Mouse (Mus musculus): ENCODE results near the gene Actr2. TPM values are rescaled to one million over a fixed set of nuclear protein-coding genes. Genes with fewer than 3 reads are reported as not detected.

The Actr2 gene
- polyA plus RNA-seq, 1 experiment = 11.3 TPM

- Histone ChIP-seq H3K36me3 (ENCODE audit: control insufficient read depth, insufficient read depth, low read length) (no peaks in the 10 kb centered on the region), H3K27me3 (ENCODE audit: control insufficient read depth, insufficient read depth, low read length) (no peaks in the 10 kb centered on the region)
- TF ChIP-seq POLR2A (IDR thresholded peaks at IDR 0.05; ENCODE audit: control insufficient read depth, low read depth, low read length) (no peak), CTCF (IDR thresholded peaks at IDR 0.05; ENCODE audit: control insufficient read depth, insufficient read depth, insufficient replicate concordance, low read depth, low read length) (no peak)
Measured at GRCm38 (mm10) chr11:20116030-20116551, 3.4 kb upstream of the Actr2 start.

DNA sequence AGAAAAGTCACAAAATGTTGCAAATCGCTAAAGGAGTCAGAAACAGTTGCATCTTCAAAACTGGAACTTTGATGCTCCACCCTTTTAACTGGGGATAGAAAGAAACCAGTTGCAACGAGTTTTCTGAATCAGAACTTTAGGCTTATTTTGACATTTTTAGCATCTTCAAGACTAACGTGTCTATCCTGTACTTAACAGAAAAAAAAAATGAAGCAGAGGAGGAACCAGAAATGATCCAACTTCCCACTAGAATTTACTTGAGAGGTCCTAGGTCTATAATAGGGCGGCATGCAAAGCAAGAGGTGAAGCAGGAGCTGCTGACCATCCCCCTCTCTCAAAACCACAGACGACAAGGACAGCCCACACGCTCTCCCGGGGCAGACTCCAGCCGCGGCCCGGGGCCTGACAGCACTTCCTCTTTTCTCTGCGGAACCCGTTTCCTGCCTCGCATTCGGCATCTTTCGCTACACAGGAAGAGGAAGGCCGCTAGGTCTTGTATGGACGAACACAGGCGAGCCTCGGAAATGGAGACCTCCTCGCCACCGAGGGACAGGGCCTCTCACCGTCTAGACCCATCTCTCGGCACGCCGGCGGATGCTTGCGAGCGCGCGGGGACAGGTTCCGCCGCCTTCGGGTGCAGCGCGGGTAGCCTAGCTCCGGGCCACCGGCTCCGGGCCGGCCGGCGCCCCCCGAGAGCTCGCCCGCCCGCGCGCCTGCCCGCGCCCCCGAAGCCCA, 540 bp downstream of the Actr2 start:
- Histone ChIP-seq H3K4me3 (ENCODE audit: control insufficient read depth, low read depth, low read length) (peak overlapping the region; percentile 98), H3K36me3 (ENCODE audit: control insufficient read depth, insufficient read depth, low read length) (no peaks in the 10 kb centered on the region)
- TF ChIP-seq CTCF (IDR thresholded peaks at IDR 0.05; ENCODE audit: control insufficient read depth, insufficient read depth, insufficient replicate concordance, low read depth, low read length) (no peak), POLR2A (IDR thresholded peaks at IDR 0.05; ENCODE audit: control insufficient read depth, low read depth, low read length) (0 out of 2 replicates have a peak, but pooled peaks have one; percentile 1)

More at GRCm38 (mm10) chr11:20116030-20116551, 3.4 kb upstream of the Actr2 start:
- H3K4me1 ChIP-seq (ENCODE audit: control insufficient read depth, insufficient read depth, low read length) = peaks cover 2% of the 10 kb centered on the region
- H3K27ac ChIP-seq (ENCODE audit: control insufficient read depth, insufficient read depth, low read depth, low read length) = no peak overlapping the region
- H3K4me3 ChIP-seq (ENCODE audit: control insufficient read depth, low read depth, low read length) = no peak overlapping the region

DNA sequence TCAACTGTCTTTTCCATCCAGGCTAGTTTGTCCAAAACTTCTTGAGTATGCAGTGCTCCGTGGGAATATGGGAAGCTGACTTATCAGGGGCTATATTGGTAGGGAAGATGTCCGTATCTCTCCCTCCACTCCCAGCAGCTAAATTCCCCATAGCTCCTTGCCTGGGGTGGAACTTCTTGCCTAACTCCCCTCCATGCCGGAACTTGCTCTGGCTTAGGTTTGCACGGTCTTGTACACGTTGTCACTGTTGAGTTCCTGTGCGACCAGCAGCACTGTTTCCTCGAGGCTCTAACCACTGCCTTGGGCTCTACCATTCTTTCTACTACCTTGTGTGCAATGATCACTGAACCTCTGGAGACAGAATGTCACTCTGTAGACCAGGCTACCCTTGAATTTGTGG, 4.6 kb downstream of the Actr2 start:
- no peaks in the 10 kb centered on the region for H3K27me3 ChIP-seq (ENCODE audit: control insufficient read depth, insufficient read depth, low read length)
- no peak overlapping the region for H3K4me3 ChIP-seq (ENCODE audit: control insufficient read depth, low read depth, low read length)
- H3K27ac ChIP-seq (ENCODE audit: control insufficient read depth, insufficient read depth, low read depth, low read length) = no peak overlapping the region
- H3K36me3 ChIP-seq (ENCODE audit: control insufficient read depth, insufficient read depth, low read length) = no peaks in the 10 kb centered on the region
- H3K4me1 ChIP-seq (ENCODE audit: control insufficient read depth, insufficient read depth, low read length) = no peaks in the 10 kb centered on the region; the same call in 1 of the 2 replicates
- TF ChIP-seq POLR2A (IDR thresholded peaks at IDR 0.05; ENCODE audit: control insufficient read depth, low read depth, low read length) (no peak), CTCF (IDR thresholded peaks at IDR 0.05; ENCODE audit: control insufficient read depth, insufficient read depth, insufficient replicate concordance, low read depth, low read length) (no peak)

More for the DNA sequence above, 540 bp downstream of the Actr2 start:
- H3K4me1 ChIP-seq (ENCODE audit: control insufficient read depth, insufficient read depth, low read length) = peaks cover 2% of the 10 kb centered on the region
- H3K27ac ChIP-seq (ENCODE audit: control insufficient read depth, insufficient read depth, low read depth, low read length) = peak overlapping the region; percentile 84
- no peaks in the 10 kb centered on the region for H3K27me3 ChIP-seq (ENCODE audit: control insufficient read depth, insufficient read depth, low read length)

- no peaks in the 10 kb centered on the region for H3K36me3 ChIP-seq (ENCODE audit: control insufficient read depth, insufficient read depth, low read length)
- TF ChIP-seq POLR2A (IDR thresholded peaks at IDR 0.05; ENCODE audit: control insufficient read depth, low read depth, low read length) = no peak
- no peak for TF ChIP-seq CTCF (IDR thresholded peaks at IDR 0.05; ENCODE audit: control insufficient read depth, insufficient read depth, insufficient replicate concordance, low read depth, low read length)
- no peak overlapping the region for H3K27ac ChIP-seq (ENCODE audit: control insufficient read depth, insufficient read depth, low read depth, low read length)
- no peaks in the 10 kb centered on the region; the same call in 1 of the 2 replicates for H3K4me1 ChIP-seq (ENCODE audit: control insufficient read depth, insufficient read depth, low read length)
- no peaks in the 10 kb centered on the region for H3K27me3 ChIP-seq (ENCODE audit: control insufficient read depth, insufficient read depth, low read length)
- no peak overlapping the region for H3K4me3 ChIP-seq (ENCODE audit: control insufficient read depth, low read depth, low read length)
Measured at GRCm38 (mm10) chr11:20107683-20108082, 5.0 kb downstream of the Actr2 start.

DNA sequence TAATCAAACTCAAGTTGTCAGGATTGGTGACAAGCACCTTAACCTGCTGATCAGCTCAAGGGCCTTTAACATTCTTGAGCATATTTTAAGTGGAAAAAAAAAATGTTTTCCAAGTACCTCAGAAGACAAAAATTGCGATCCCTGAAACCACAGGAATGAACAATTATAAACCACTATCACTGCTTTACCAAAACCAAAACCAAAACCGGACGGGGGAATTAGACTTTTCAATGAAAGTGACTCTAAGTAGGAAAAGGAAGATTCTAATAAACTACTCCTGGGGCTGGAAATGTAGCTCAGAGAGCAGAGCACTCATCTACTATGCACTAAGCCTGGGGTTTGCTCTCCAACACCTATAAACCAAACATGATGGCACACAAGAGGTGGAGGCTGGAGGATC, 5.8 kb downstream of the Actr2 start:
- no peak overlapping the region for H3K4me3 ChIP-seq (ENCODE audit: control insufficient read depth, low read depth, low read length)
- no peaks in the 10 kb centered on the region for H3K36me3 ChIP-seq (ENCODE audit: control insufficient read depth, insufficient read depth, low read length)
- TF ChIP-seq CTCF (IDR thresholded peaks at IDR 0.05; ENCODE audit: control insufficient read depth, insufficient read depth, insufficient replicate concordance, low read depth, low read length) (no peak), POLR2A (IDR thresholded peaks at IDR 0.05; ENCODE audit: control insufficient read depth, low read depth, low read length) (no peak)
- no peaks in the 10 kb centered on the region; the same call in 1 of the 2 replicates for H3K4me1 ChIP-seq (ENCODE audit: control insufficient read depth, insufficient read depth, low read length)
- H3K27me3 ChIP-seq (ENCODE audit: control insufficient read depth, insufficient read depth, low read length) = no peaks in the 10 kb centered on the region
- no peak overlapping the region for H3K27ac ChIP-seq (ENCODE audit: control insufficient read depth, insufficient read depth, low read depth, low read length)

DNA sequence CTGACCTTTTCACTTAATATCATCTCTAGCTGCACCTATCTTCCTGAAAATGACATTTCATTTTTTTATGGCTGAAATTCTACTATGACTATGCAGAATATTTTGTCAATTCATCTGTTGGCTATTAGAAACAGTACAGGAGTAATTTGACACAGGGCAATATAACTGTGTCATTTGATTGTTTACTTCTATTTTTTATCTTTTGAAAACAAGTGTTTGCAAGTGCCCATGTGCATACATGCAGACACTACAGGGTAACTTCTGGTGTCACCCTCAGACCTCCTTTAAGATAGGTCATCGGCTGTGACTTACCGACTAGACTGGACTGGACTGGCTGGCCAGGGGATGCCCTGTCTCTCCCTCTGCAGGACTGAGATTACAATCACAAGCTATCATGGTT, 8.8 kb downstream of the Actr2 start:
- Histone ChIP-seq H3K4me1 (ENCODE audit: control insufficient read depth, insufficient read depth, low read length) (no peaks in the 10 kb centered on the region), H3K27ac (ENCODE audit: control insufficient read depth, insufficient read depth, low read depth, low read length) (no peak overlapping the region), H3K27me3 (ENCODE audit: control insufficient read depth, insufficient read depth, low read length) (no peaks in the 10 kb centered on the region), H3K4me3 (ENCODE audit: control insufficient read depth, low read depth, low read length) (no peak overlapping the region), H3K36me3 (ENCODE audit: control insufficient read depth, insufficient read depth, low read length) (no peaks in the 10 kb centered on the region)
- no peak for TF ChIP-seq CTCF (IDR thresholded peaks at IDR 0.05; ENCODE audit: control insufficient read depth, insufficient read depth, insufficient replicate concordance, low read depth, low read length)
- no peak for TF ChIP-seq POLR2A (IDR thresholded peaks at IDR 0.05; ENCODE audit: control insufficient read depth, low read depth, low read length)

DNA sequence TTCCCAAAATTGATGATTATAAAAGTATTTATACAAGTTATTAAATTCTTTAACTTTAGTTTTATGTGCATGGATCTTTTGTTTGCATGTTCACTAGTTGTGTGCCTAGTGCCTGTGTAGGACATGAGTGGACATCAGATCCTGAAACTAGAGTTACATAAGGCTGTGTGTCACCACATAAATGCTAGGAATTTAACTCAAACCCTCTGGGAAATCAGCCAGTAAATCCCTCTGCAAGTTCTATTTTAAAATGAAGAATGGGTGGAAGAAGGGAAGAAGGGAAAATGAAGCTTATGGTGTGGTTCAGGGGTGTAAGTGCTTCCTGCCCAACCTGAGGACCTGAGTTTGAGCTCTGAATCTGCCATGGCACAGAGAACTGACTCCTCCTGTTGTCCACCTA, 26.4 kb downstream of the Actr2 start:
- TF ChIP-seq POLR2A (IDR thresholded peaks at IDR 0.05; ENCODE audit: control insufficient read depth, low read depth, low read length) (no peak), CTCF (IDR thresholded peaks at IDR 0.05; ENCODE audit: control insufficient read depth, insufficient read depth, insufficient replicate concordance, low read depth, low read length) (no peak)
- no peaks in the 10 kb centered on the region for H3K4me1 ChIP-seq (ENCODE audit: control insufficient read depth, insufficient read depth, low read length)
- H3K27me3 ChIP-seq (ENCODE audit: control insufficient read depth, insufficient read depth, low read length) = no peaks in the 10 kb centered on the region
- no peaks in the 10 kb centered on the region for H3K36me3 ChIP-seq (ENCODE audit: control insufficient read depth, insufficient read depth, low read length)
- no peak overlapping the region for H3K27ac ChIP-seq (ENCODE audit: control insufficient read depth, insufficient read depth, low read depth, low read length)
- H3K4me3 ChIP-seq (ENCODE audit: control insufficient read depth, low read depth, low read length) = no peak overlapping the region

Data from testis, adult 2 months (tissue).